Mouse (Mus musculus) retina, adult 2 months (tissue): ENCODE data around the gene Ddc.

Experiments used
- DNase-seq: peaks from one replicate; pipeline ENCODE4 v3.0.0-alpha.2; 2012; ENCODE audit warnings: low read depth, low spot score

Gene Ddc

GRCm38 (mm10) chr11:11825670-11826069 lies 72.3 kb downstream of the Ddc start:
- no peak for DNase-seq

DNA sequence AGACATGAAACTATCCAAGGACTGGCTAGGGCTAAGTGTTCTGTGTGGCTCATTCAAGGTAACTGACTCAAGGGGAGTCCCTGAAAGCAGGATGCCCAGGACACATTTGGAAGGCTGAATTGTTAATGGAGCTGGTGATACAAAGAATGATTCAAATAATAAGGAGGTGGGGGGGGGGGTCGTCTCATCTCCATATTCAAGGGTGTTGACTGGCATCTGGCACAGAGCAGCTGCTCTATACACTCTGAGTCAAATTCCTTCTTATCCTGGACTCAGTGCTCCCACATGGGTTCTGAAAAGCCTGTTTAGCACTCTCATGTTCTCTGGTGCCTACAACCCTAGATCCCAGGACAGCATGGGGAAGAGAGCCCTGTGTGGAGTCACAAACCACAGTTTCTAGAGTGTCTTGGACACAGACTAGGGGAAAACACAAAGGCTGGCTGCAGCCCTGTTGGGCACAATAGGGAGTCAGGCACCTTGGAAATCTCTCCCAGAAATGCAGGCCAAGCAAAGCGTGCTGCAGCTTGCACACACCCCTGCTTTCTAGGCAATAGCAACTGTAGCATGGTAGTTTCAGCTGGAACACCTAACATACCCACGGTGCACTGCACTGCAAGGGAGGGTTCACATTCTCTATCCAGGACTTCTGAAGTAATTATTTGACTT lies 72.8 kb downstream of the Ddc start:
- no peak for DNase-seq

GRCm38 (mm10) chr11:11823980-11824911 lies 73.7 kb downstream of the Ddc start:
- no peak for DNase-seq

GRCm38 (mm10) chr11:11822181-11823095 lies 75.5 kb downstream of the Ddc start:
- DNase-seq = no peak

DNA sequence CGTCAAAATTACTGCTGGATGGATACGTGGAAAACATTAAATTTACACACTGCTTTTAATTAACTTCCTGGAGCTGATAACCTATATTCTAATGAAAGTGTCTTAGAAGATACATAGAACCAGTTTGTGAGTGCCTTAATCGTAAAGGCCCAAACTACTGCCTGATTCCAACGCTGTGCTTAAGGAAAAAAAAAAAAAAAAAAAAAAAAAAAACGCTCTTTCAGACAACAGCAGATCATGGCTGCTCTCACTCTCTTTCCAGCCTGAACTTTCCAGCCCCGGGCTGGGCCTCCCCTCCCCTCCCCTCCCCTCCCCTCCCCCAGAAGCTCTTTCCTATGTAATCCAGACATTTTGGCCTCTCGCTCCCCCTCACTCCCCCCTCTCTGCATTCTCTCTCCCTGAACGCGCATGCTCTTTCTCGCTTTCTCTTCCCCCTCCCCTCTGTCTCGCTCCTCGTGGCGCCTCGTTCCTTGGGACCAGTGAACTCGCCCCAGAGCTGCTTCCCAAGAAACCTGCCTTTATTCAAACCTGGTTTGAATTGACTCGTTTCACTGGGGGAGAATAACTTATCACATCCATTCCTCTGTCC lies 76.5 kb downstream of the Ddc start:
- DNase-seq = no peak

- no peak for DNase-seq
Observed at GRCm38 (mm10) chr11:11820737-11821136, 77.2 kb downstream of the Ddc start.

GRCm38 (mm10) chr11:11820251-11820650 lies 77.7 kb downstream of the Ddc start:
- peak; percentile 81 for DNase-seq

GRCm38 (mm10) chr11:11819206-11819605 lies 78.7 kb downstream of the Ddc start:
- DNase-seq = no peak

DNA sequence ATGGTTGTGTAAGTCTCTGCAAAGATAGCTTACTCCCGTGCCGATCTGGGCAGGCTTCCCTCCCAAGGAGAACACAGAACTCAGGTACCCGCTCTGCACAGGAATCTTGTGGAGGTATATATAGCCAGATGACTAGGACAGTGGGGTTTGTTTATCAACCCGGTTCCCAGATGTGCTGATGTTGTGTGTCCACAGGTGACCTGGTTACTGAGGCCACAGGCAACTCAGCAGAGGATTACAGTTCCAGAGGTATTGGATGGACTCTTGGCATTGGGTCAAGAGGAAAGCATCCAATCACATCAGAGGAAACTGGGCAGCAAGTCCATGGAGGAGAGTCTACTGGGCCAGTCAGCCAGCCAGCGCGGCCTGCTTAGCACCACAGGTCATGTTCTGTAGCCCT lies 79.1 kb downstream of the Ddc start:
- DNase-seq = no peak

DNA sequence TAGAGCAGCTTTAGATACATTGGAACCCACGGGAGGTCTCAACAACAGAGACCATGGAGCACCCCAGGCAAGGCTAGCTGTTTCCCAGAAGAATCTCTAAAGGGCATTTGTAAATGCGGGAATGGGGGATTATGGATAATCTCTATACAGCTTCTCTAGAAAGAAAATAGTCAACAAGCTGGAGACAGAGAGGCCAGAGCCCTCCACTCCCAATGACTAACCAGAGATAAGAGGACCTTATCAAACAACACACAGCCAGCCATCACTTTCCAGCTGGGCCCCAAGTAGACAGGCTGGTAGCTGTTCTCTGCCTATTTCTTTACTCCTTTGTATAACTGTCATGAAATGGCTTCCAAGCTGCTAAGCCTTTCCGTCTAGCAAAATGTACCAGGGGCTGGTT lies 82.2 kb downstream of the Ddc start:
- no peak for DNase-seq

DNA sequence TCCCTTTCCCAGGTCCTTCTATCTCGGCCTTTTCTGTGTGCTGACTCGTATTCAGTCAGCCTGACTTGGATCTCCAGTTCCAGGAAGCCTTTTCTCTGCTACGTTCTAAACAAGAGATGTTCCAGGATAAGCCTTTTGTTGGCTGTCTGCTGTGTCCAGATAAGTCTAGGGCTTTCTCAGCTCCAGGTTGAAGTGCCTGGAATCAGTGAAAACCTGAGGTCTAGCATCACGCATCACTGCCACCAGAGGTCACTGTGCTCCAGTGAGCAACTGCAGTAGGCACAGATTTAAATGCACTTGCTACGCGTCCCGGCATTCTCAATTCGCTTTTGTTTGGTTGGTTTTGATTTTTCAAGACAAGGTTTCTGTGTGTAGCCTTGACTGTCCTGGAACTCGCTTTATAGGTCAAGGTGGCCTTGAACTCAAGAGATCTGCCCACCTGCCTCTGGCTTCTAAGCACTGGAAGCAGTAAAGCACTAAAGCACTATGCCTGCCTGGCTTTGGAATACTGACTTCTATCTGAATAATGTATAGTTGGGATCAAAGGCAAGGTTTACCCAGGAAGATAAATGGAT lies 86.0 kb downstream of the Ddc start:
- DNase-seq = peak; percentile 42

- DNase-seq = no peak
Observed at GRCm38 (mm10) chr11:11809404-11810175, 88.4 kb downstream of the Ddc start.

DNA sequence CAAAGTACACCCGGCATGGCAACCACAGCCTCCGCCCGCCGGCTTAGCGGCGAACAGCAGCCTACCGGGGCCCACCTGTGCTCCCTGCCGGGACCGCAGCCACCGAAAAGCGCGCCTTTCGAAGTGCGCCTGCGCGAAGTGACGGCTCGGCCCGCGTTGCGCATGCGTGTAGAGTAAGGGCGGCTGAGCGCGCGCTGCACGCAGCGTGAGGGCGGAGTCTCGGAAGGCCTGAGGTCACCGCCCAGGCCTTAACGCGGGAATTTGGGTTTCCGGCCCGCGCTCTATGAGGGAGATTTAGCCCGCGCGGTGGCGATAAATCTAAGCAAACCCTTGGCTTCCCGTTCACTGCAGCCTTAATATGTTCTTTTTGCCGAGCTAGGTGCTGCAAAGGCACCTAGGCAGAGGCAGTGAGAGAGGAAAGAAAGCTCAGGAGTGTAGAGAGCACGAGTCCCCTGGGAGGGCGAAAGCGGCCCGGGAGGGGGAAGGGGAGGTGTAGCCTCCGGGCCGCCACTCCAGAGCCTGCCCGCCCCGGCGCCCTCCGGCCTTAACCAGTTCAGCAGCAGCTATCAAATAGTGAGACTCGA lies 89.0 kb downstream of the Ddc start, which contains the start of gene Fignl1:
Gene Fignl1 (minus strand): TSS at position 143 of the 584 bp plus-strand sequence.
- DNase-seq = peak; percentile 92

DNA sequence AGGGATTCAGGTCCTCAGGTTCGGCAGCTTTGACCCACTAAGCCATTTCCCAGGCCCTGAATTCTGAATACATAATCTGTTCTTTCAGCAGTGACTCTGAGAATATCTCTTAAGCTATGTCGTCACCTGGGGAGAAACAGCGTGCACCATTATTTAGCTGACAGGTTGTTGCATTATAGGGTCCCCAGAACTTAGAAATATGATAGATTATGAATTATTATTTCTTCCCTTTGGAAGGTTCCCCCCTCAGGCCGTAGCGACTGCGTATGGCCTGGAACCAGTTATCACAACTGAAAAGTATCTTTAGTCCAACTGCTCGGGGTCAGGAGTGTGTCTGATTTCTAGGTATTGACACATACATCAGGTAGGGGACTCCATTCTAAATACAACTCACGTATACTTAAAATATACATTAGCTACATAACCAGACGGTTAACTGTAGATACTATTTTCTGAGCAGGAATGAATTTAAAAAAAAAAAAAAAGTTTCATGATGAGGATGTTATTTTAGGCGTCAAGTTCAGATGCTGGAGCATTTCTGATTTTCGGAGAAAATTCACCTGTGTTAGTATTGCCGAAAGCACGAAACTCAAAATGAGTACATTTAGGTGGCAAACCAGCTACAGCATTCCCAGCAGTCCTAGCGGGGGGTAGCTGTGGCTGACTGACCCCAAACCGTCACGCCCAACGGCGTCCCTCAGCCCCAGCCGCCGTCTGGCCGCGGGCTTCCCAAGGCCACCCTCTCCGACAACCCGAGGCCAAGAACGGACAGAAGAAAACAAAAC lies 89.7 kb downstream of the Ddc start:
- no peak for DNase-seq

GRCm38 (mm10) chr11:11805951-11806350 lies 92.0 kb downstream of the Ddc start:
- DNase-seq = no peak

DNA sequence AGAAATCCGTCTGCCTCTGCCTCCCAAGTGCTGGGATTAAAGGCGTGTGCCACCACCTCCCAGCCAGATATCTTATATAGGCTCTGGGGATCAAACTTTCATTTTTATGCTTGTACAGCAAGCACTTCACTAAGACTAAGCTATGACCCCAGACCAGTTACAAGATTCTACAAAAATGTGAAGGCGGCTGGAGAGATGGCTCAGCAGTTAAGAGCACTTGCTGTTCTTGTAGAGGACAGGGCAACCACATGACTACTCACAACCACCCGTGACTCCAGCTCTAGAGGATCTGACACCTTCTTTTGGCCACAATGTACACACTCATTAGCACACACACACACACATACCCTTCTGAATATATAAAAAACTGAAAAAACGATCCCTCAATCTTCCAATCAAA lies 93.5 kb downstream of the Ddc start:
- DNase-seq = no peak

GRCm38 (mm10) chr11:11801067-11801466 lies 96.9 kb downstream of the Ddc start:
- DNase-seq = no peak

- no peak for DNase-seq
Observed at GRCm38 (mm10) chr11:11800304-11800703, 97.6 kb downstream of the Ddc start.

GRCm38 (mm10) chr11:11798690-11799089 lies 99.3 kb downstream of the Ddc start:
- no peak for DNase-seq
